Mouse (Mus musculus) layer of hippocampus, adult 2 months (tissue): Measurements from ENCODE around the gene C130050O18Rik. TPM values are rescaled to one million over a fixed set of nuclear protein-coding genes. Genes with fewer than 3 reads are reported as not detected.

Experiments used
- DNase-seq, 2 experiments: peaks; one replicate each; pipeline ENCODE4 v3.0.0; 2022; ENCODE audit warnings: low spot score in 2 of 2
- H3K27ac ChIP-seq: fragments of 200-600 bp; 2 replicates; pipeline ENCODE4 v1.8.1; 2022
- H3K4me3 ChIP-seq: fragments of 200-600 bp; 2 replicates; pipeline ENCODE4 v1.8.1; 2022; ENCODE audit warnings: mild to moderate bottlenecking
- CTCF ChIP-seq: fragments of 200-600 bp; conservative IDR thresholded peaks from 2 replicates; pipeline ENCODE4 v1.8.1; 2022; ENCODE audit warnings: antibody characterized with exemption, mild to moderate bottlenecking, moderate library complexity
- total RNA-seq, 2 experiments: library from RNA; stranded (reverse); gene quantifications; 2 replicates each; pipeline ENCODE4 v1.2.3; 2021

The C130050O18Rik gene
- total RNA-seq, 2 experiments from 2014 or later = 0.18 TPM; not detected in 1

GRCm38 (mm10) chr5:139394399-139394798 lies 10.7 kb upstream of the C130050O18Rik start:
- H3K4me3 ChIP-seq = no peak overlapping the region
- TF ChIP-seq CTCF = no peak
- DNase-seq = no peak
- H3K27ac ChIP-seq = peak overlapping the region; percentile 24; the same call in 1 of the 2 replicates

- DNase-seq = no peak
- Histone ChIP-seq H3K27ac (no peak overlapping the region; the same call in 1 of the 2 replicates), H3K4me3 (no peak overlapping the region)
- no peak for TF ChIP-seq CTCF
Observed at GRCm38 (mm10) chr5:139395528-139395927, 9.6 kb upstream of the C130050O18Rik start.

- H3K27ac ChIP-seq = peak overlapping the region; percentile 72; the same call in 1 of the 2 replicates
- no peak overlapping the region for H3K4me3 ChIP-seq
- DNase-seq = no peak
- TF ChIP-seq CTCF = no peak
Observed at GRCm38 (mm10) chr5:139397359-139397916, 7.6 kb upstream of the C130050O18Rik start.

- H3K27ac ChIP-seq = peak overlapping the region; percentile 72
- TF ChIP-seq CTCF = peak; percentile 93
- H3K4me3 ChIP-seq = no peak overlapping the region
- peak; percentile 88 to 93 for DNase-seq
Observed at GRCm38 (mm10) chr5:139397959-139398753, 6.9 kb upstream of the C130050O18Rik start.

- no peak for TF ChIP-seq CTCF
- no peak for DNase-seq
- H3K27ac ChIP-seq = peak overlapping the region; percentile 72
- H3K4me3 ChIP-seq = no peak overlapping the region
Observed at GRCm38 (mm10) chr5:139398786-139399185, 6.3 kb upstream of the C130050O18Rik start.

- no peak overlapping the region for H3K27ac ChIP-seq
- no peak for DNase-seq
- TF ChIP-seq CTCF = no peak
Observed at GRCm38 (mm10) chr5:139399991-139400390, 5.1 kb upstream of the C130050O18Rik start.

GRCm38 (mm10) chr5:139402106-139402505 lies 3.0 kb upstream of the C130050O18Rik start:
- Histone ChIP-seq H3K4me3 (no peak overlapping the region), H3K27ac (peak overlapping the region; percentile 15; the same call in 1 of the 2 replicates)
- DNase-seq = no peak
- no peak for TF ChIP-seq CTCF

More at GRCm38 (mm10) chr5:139399991-139400390, 5.1 kb upstream of the C130050O18Rik start:
- H3K4me3 ChIP-seq = no peak overlapping the region

- Histone ChIP-seq H3K27ac (no peak overlapping the region), H3K4me3 (no peak overlapping the region)
- DNase-seq = no peak
- TF ChIP-seq CTCF = no peak
Observed at GRCm38 (mm10) chr5:139403692-139404260, 1.3 kb upstream of the C130050O18Rik start.

GRCm38 (mm10) chr5:139405478-139405877 lies 398 bp downstream of the C130050O18Rik start:
- Histone ChIP-seq H3K4me3 (no peak overlapping the region), H3K27ac (no peak overlapping the region)
- no peak for TF ChIP-seq CTCF
- no peak for DNase-seq

- H3K4me3 ChIP-seq = no peak overlapping the region
- TF ChIP-seq CTCF = no peak
- no peak for DNase-seq
- no peak overlapping the region for H3K27ac ChIP-seq
Observed at GRCm38 (mm10) chr5:139405953-139406352, 873 bp downstream of the C130050O18Rik start.

- Histone ChIP-seq H3K27ac (no peak overlapping the region; the same call in 1 of the 2 replicates), H3K4me3 (no peak overlapping the region)
- no peak for DNase-seq
- 0 out of 2 replicates have a peak, but pooled peaks have one; percentile 4 for TF ChIP-seq CTCF
Observed at GRCm38 (mm10) chr5:139407121-139407885, 2.2 kb downstream of the C130050O18Rik start.

GRCm38 (mm10) chr5:139408511-139408910 lies 3.4 kb downstream of the C130050O18Rik start:
- peak; percentile 29; the same call in 1 of the 2 replicates for TF ChIP-seq CTCF
- no peak for DNase-seq

GRCm38 (mm10) chr5:139409412-139409811 lies 4.3 kb downstream of the C130050O18Rik start:
- H3K4me3 ChIP-seq = no peak overlapping the region
- TF ChIP-seq CTCF = no peak
- peak overlapping the region; percentile 28; the same call in 1 of the 2 replicates for H3K27ac ChIP-seq
- DNase-seq = no peak

More at GRCm38 (mm10) chr5:139408511-139408910, 3.4 kb downstream of the C130050O18Rik start:
- peak overlapping the region; percentile 28; the same call in 1 of the 2 replicates for H3K27ac ChIP-seq
- H3K4me3 ChIP-seq = no peak overlapping the region
